Mouse (Mus musculus): ENCODE measurements at regions not wholly inside any gene's neighbourhood (a gene's known extent, or its start where the extent isn't known, plus 50 kb on each side); places are given as distances from the start of the nearest gene placed in this dataset.
A peak's percentile ranks its signal among the peaks of the same experiment; 100 is the strongest.

DNA sequence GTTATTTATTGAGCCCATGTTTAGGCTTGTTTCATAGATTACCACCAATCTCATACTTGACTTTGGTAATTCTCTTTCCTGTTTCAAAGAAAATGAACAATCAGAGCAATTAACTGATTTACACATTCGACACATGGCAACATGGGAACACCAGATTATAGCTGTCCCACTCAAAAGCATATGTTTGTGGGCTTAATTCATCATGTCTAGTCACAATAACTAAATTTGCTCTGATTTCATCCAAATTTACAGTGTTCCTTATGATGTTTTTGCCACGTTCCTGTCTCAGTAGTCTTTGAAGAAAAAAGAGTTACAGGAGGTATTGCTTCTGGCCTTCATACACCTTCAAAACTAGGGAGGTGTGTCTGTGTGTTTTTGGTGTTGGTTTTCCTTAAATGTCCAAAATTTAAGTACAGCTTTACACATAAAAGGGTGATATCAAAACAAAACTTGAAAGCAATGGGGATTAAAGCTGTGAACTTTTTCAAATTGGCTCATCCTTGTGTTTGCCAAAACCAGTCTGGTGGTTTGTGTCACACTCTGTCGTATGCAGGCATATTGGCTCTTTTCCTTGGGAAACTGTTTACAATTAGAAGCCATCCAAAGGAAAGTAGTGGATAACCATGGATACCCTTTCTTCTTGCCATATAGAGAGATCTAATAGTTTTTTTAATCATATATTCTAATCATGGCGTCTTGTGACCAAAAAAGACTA lies 291.3 kb downstream of the Etv1 start:
- DNase-seq (ENCODE audit: extremely low spot score in 1 of 2, low spot score in 1 of 2) = no peak

DNA sequence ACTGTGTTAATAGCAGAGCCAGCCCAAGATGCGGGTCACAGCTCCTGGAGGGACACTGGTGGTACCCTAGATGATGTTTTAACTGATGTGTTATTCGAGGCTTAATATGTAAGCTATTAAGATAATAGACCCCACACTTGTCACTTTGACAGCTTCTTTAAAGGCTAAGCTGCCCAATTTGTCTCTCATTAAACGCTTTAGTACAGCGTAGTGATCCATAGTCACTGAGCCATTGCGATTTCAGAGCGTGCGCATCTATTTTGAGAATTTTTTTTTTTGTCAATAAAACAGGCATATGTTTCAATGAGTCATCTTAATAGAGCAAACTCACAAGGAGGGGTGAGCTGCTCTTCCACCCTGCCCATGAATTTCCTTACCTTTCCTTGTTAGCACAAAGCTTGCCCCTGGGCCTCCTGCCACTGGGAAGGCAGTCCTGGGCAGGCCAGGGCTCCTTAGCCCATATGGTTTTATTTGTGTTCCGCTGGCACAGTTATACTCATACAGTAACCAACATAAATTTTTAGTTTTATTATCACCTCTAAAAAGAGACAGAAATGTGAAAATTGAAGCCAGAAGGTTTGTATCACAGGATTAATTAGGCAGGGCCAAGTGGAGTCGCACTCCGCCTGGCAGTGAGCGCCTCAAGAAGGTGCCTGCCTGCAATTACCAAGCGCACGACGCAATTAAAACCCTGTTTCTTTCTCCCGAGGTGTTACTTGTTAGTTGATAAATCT lies 294.3 kb downstream of the Etv1 start:
- DNase-seq (ENCODE audit: extremely low spot score in 1 of 2, low spot score in 1 of 2) = no peak

DNA sequence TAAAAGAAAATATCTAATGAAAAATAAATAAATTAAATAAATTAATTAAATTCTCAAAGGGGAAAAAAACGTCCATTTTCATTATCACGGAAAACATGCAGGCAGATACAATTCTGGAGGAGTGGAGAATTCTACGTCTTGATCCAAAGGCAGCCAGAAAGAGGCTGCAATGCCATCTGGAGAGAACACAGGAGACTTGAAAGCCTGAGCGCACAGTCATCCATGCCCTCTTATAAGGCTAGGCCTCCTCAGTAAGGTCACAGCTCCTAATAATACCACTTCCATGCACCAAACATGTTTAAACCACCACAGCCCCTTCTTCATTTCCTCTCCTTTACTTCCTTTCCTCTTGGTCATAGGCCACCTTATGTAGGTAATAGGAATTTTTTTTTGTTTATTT lies 307.1 kb downstream of the Etv1 start:
- no peak for DNase-seq (ENCODE audit: extremely low spot score in 1 of 2, low spot score in 1 of 2)

DNA sequence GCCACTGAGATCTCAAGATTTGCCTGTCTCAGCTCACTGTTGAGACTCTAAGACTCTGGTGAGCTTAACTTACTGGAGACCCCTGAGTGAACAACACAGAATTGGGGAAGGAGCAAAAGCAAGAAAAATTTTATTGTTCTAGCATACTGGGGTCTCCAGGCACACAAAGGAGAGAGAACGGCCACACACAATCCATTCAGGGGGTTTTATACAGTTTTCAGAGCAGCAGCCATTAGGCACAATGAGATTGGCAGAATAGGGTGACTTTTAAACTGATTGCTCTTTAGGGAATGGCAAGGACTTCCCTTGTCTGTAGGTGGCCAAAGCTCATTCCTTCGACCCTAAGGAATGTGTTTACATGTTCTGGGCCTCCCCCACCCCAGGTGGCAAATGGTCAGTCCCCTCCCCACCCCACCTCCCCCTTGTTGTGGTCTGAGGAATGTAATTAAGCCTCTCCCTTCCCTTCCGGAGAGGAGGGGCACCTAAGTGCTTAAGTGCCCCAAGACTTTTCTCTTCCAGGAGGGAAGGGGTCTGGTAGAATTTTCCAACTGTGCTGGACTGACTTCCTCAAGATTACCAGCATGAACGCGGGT lies 315.6 kb downstream of the Etv1 start:
- no peak for DNase-seq (ENCODE audit: extremely low spot score in 1 of 2, low spot score in 1 of 2)

DNA sequence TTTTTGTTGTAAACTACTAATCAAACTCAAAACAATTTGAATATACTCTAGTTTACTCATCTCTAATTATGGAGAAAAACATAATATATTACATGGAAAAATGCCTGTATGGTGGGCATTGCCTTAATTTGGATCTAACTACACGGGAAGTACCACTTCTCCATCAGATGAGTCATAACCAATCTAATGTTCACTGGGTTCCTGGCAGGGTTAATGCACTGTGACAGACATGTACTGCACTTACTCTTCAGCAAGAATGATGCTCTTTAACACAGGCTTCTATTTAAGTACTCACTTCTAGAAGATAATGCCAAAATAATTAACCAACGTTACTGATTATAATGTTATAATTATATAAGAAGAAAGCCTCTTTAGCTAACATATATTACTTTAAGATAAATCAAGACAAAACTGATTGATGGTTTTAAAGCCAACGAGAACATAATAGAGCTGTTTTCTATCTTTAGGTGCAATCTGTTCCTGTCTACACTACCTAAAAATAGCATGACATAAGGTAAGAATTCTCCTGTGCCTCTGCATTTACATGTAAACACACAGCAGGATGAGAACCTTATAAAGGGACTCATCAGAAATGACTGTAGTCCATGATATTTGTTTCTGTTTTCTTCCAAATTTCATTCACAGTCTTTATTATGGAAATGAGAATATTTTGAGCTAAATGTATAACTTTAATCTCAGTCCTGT lies 344.4 kb downstream of the Etv1 start:
- no peak for DNase-seq (ENCODE audit: extremely low spot score in 1 of 2, low spot score in 1 of 2)

GRCm38 (mm10) chr12:39154689-39155088 lies 375.5 kb downstream of the Etv1 start:
- DNase-seq (ENCODE audit: extremely low spot score in 1 of 2, low spot score in 1 of 2) = no peak

GRCm38 (mm10) chr12:39176958-39177357 lies 397.8 kb downstream of the Etv1 start:
- DNase-seq (ENCODE audit: extremely low spot score in 1 of 2, low spot score in 1 of 2) = no peak

DNA sequence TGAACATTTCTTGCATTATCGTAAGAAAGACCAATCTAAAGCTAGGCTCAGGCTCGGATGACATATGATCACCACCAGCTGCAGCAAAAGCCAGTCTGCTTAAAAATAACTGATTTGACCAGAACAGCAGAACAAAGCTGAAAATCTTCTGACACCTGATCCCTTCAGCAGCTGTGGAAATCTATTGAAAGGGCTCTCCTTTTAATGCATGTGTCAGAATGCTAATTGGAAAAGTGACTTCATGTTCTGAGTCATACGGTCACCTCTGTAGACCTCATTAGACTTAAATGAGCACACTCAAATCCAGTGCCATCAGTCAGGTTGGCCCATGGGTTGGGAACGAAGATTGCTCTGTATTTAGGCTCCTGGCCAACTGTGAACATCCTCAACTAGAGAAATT lies 444.9 kb downstream of the Etv1 start:
- no peak for DNase-seq (ENCODE audit: extremely low spot score in 1 of 2, low spot score in 1 of 2)

DNA sequence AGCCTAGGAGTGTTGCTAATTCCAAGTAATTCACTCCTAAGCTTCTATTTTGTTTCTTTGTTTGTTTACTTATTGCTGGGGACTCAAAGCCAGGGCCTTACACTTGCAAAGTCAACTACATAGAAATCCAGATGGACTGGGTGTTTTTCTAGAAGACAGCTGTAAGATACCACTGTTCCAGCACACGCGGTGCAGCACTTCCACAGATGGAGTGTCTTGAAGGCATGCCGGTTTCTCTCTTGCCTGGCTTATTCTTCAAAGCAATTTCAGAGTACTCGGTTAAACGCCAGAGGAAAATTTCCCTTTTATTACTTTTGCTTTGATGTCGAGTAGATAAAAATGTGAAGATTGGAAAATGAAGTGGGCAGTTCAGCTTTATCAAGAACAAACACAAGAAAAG lies 477.4 kb downstream of the Etv1 start:
- DNase-seq (ENCODE audit: extremely low spot score in 1 of 2, low spot score in 1 of 2) = no peak

GRCm38 (mm10) chr12:39257571-39257970 lies 478.4 kb downstream of the Etv1 start:
- no peak for DNase-seq (ENCODE audit: extremely low spot score in 1 of 2, low spot score in 1 of 2)

DNA sequence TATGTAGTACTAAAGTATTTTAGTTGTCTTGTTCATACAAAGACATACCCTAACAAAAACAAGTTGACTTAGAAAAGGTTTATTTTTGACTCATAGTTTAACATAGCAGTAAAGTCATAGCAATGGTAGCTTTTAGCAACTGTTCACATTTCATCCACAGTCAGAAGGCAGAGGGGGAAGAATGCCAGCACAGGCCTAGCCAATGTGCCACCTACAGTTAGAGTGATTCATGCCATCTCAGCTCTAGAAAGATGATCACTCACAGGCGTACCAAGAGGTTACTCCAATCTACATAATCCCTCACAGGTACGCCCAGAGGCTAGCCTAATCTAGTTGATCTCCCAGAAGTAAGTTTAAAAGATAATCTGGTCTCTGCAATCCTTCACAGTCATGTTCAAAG lies 510.5 kb downstream of the Etv1 start:
- peak in 1 of 2 experiments; percentile 38 for DNase-seq (ENCODE audit: extremely low spot score in 1 of 2, low spot score in 1 of 2)

DNA sequence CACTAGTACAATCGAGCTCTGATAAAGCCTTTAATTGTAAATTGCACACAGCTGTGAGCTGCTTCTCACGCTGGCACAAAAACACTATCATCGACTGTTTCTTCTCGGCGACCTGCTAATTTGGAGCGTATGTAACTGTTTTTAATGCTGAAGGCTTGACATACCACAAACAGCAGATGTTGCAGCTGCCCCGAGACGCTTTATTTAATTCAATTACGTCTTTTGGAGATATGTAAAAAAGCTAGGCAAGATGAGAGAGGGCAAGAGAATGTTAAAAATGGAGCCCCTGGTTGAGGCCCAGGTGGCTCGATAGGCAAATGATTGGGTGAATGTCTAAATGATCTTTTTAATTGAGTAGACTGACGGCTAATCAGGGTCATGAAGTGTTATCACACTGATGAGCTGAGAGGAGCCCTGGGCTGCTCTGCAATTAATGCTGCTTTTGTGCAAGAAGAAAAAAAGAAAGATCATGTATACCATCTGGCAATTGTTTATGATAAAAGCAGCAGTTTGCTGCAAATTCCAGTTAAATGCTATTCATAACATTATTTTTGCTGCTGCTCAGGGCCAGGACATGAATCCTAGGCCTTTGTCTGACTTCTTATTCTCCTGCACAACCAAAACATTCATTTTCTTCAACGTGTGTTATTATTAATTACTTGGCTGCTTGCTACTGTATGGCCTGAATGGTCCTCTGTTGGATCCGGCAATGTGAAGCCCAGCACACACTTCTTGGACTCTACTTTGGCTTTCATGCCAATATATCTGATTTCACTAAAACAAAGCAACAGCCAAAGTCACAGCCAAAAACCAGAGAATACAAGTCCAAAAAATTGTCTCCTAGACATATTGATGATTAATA lies 522.4 kb downstream of the Etv1 start:
- no peak for DNase-seq (ENCODE audit: extremely low spot score in 1 of 2, low spot score in 1 of 2)

DNA sequence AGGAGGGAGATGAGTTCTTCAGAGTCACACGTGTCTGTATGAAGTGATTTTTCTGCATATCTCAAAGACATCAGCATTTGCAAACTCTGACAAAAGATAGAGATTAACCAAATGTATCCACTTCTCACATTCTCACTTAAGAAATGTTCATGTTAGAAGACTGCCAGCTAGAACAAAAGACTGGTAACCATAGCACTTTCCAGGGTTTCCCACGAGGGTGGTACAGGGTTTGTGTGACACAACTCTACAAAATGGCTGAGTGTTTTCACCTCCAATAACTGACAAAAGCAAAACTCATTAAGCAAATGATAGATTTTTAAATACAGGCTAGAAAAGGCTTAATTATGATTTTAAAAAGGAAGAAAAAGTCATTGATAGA lies 523.0 kb downstream of the Etv1 start:
- no peak for DNase-seq (ENCODE audit: extremely low spot score in 1 of 2, low spot score in 1 of 2)

DNA sequence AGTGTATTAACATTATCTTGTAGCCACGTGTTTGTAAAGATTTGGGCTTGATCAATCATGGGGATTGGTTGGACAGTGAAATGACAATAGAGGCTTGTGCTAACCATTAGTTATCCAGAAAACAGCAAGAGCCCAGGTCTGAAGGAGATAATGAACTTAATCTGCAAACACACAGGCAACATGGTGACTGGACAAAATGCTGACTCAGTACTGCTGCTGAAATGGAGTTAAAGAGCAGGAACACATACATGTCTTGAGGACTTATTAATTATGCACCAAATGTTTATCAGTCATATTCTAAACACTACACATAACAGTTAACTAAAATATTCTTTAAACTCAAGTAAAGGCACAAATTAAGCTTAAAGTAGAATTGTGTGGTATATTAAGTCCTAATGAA lies 528.6 kb downstream of the Etv1 start:
- no peak for DNase-seq (ENCODE audit: extremely low spot score in 1 of 2, low spot score in 1 of 2)

DNA sequence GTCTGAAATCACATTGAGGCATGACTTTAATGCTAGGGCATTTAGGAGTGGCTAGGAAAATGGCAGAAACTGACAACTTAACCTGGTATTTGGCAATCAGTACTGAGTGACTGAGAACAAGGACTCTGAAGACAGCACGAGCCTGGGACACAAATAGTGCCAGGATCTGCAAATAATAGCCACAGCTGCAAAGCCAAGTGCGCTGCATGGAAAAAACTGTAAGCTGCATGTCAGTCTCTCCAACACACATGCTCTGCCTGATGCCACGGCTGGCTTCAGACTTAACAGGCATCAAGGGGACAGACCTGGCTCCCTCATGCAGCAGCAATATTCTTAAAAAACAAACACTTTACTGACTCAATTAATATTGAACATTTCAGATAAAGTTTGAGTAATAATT lies 530.7 kb downstream of the Etv1 start:
- DNase-seq (ENCODE audit: extremely low spot score in 1 of 2, low spot score in 1 of 2) = no peak

GRCm38 (mm10) chr12:39317229-39317628 lies 538.0 kb downstream of the Etv1 start:
- DNase-seq (ENCODE audit: extremely low spot score in 1 of 2, low spot score in 1 of 2) = no peak

GRCm38 (mm10) chr12:39321453-39321852 lies 542.3 kb downstream of the Etv1 start:
- DNase-seq (ENCODE audit: extremely low spot score in 1 of 2, low spot score in 1 of 2) = no peak

DNA sequence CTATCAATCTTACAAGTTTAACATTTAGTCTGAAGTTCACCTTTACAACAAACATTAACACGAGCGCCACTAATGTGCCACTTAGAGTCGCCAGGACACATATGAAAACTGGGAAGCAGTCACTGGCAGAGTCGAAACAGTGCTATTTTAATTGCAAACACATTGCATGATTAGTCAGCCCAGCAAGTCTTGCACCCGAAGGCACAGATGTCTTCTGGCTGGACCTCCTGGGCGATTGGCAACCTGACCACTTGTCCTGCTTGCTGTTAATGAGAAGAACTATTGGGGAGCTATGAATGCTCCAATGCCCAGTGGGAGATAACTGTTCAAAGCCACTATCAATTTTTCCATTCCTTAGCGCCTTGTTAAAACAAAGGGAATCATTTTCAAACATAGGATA lies 547.0 kb downstream of the Etv1 start:
- no peak for DNase-seq (ENCODE audit: extremely low spot score in 1 of 2, low spot score in 1 of 2)

GRCm38 (mm10) chr12:39326668-39327299 lies 547.6 kb downstream of the Etv1 start:
- DNase-seq (ENCODE audit: extremely low spot score in 1 of 2, low spot score in 1 of 2) = no peak

- DNase-seq (ENCODE audit: extremely low spot score in 1 of 2, low spot score in 1 of 2) = no peak
Observed at GRCm38 (mm10) chr12:39328377-39328776, 549.2 kb downstream of the Etv1 start.
